Mouse (Mus musculus): Measurements from ENCODE around the gene Cd5.

Cd5 gene

GRCm38 (mm10) chr19:10758708-10759107 is 19.9 kb upstream of the Cd5 start:
- DNase-seq (ENCODE audit: low read depth, low spot score), result no peak

- DNase-seq (ENCODE audit: low read depth, low spot score), result no peak
Observed at GRCm38 (mm10) chr19:10757526-10757925, 18.7 kb upstream of the Cd5 start.

DNA sequence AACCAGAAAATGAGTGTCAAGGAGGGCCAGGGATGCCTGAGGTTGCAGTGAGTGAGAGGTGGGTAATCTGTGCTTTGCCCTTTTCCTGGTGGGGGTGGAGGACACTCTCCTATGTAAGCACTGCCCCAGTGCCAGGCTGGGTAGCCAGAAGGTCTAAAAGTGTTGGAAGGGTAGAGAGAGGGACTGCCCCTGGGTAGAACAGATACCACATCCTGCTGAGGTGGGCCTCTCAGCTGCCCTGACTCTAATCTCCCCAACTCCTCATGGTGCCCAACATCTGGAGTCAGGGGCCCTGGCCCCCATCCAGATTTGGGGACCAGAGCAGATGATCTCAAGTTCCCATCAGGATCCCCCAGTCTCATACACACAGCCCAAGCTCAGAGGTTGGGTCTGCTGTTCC is 18.3 kb upstream of the Cd5 start:
- DNase-seq (ENCODE audit: low read depth, low spot score), result peak; percentile 64

- peak; percentile 59 for DNase-seq (ENCODE audit: low read depth, low spot score)
Observed at GRCm38 (mm10) chr19:10752646-10753045, 13.8 kb upstream of the Cd5 start.

- peak; percentile 58 for DNase-seq (ENCODE audit: low read depth, low spot score)
Observed at GRCm38 (mm10) chr19:10752106-10752505, 13.3 kb upstream of the Cd5 start.

GRCm38 (mm10) chr19:10751607-10752006 is 12.8 kb upstream of the Cd5 start:
- peak; percentile 62 for DNase-seq (ENCODE audit: low read depth, low spot score)

GRCm38 (mm10) chr19:10750161-10750560 is 11.4 kb upstream of the Cd5 start:
- DNase-seq (ENCODE audit: low read depth, low spot score), result peak; percentile 54

GRCm38 (mm10) chr19:10749295-10749694 is 10.5 kb upstream of the Cd5 start:
- DNase-seq (ENCODE audit: low read depth, low spot score), result peak; percentile 33

DNA sequence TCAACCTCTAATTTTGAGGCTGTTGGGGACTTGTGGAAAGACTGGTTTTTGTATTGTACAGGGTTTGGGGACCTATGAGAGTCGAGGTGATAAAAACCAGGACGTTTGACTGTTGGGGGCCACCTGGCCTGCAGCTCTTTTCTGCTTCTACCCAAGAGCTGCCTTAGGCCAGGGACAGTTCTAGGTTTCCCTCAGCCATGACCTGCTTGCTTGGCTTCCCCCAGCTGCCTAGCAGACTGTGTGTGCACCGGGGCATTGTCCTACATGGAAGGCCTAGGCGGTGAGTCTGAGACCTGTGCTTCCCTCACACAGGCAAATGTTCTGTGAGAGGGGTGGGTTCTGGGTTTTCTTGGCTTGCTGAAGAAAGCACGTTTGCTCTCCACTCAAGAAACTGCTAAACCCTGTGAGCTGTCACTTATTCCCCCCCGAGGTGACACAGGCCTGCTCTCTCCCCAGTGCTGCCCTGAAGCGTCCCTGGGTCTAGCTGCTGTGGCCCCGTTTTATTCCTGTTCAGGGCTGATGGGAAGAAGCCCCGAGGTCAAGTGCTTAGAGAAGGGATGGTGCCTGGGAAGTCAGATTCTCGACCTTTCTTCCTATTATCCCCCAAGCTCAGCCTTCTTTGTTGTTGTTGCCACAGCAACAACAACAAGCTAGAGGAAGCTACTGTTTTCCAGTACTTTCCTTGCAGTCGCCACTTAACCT is 9.8 kb upstream of the Cd5 start:
- DNase-seq (ENCODE audit: low read depth, low spot score), result peak; percentile 51

- peak; percentile 87 for DNase-seq (ENCODE audit: low read depth, low spot score)
Observed at GRCm38 (mm10) chr19:10747718-10748117, 8.9 kb upstream of the Cd5 start.

DNA sequence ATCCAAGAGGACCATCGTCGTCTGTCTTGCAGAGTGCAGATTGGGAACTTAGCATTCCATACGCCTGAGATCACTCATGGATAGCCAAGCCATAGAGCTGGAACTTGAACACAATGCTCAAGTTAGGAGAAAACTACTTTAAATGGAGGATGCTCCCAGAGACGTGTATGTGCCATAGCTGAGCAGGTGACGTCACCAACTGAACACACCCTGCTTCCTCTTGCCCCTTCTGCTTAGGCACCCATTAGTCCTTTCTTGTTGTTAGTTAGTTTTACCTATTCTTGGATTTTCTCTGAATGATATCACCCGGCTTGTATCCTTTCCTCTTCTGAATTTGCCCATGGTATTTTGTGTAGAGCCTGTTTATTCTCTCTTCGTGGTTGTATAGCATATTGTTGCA is 8.4 kb upstream of the Cd5 start:
- DNase-seq (ENCODE audit: low read depth, low spot score), result peak; percentile 82

DNA sequence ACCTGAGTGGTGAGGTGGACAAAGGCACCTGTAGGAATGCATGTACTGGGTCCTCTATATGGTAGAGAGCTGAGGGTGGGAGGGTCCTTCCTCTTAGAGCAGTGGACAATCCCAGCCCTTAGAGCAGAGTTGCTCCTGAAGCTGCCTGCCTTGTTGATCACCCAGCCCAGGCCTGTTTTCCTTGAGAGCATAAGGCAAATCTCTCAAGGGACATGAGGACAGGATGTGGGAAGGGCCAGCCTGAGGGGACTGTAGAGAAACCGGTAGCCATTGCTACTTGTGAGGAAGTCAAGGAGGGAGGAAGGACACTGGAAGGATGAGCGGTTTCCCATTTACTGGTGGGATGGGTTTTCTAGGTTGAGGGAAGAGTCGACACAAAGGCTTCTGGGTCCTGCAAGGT is 3.8 kb upstream of the Cd5 start:
- peak; percentile 44 for DNase-seq (ENCODE audit: low read depth, low spot score)

DNA sequence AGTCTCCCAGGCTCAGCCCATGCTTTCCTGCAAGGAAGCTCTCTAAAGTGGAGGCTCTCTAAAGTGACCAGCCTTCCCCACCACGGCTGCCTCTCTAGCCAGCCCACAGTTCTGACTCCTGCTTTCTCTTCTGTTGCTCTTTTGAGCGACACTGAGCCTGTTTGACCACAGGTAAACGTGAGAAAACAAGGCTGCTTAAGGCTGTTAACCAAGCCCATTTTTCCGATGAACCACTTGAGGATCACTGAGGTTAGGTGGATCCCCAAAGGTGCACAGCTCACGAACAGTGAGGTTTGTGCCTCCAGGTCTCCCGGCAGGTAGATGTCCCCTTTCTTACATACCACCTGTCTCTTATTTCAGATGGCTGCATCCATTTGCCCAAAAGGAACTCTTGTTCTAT is 3.3 kb upstream of the Cd5 start:
- peak; percentile 67 for DNase-seq (ENCODE audit: low read depth, low spot score)

DNA sequence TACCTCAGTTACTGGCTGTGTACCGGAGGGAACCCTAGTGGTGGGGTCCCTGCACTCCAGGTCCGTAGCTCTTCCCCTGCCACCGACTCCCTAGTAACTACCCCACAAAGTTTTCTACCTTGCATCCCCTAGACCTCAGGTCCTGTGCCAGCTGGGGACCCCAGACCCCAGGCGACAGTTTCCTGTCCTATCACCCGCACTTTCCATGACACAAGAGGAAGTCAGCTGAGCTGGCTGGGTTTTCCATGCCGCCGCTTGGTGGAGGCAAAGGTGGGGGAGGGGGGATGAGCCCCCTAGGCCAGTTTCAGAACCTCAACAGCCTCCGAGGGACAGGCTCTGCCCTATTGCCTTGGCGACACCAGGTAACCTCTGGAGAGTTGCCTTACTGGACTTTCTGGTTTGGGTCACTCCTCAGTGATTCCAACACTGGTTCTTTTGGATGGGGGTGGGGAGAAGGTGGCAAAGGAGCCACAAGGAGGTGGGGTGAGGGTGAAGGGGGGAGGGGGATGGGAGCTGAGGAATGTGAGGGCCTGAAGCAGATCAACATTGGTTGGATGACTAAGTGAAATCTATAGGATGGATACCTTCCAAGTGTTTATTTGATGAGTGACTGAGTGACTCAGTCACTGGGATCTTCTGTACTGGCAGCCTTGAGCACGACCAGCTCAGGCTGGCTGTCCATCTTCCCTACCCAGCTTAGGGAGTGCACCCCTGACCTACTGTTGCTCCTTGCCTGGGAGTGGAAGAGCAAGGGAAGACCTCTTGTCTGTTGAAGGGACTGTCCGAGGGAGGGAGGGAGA is 2.0 kb upstream of the Cd5 start:
- peak; percentile 89 for DNase-seq (ENCODE audit: low read depth, low spot score)

GRCm38 (mm10) chr19:10739916-10740315 is 1.1 kb upstream of the Cd5 start:
- DNase-seq (ENCODE audit: low read depth, low spot score), result peak; percentile 66

- DNase-seq (ENCODE audit: low read depth, low spot score), result peak; percentile 40
Observed at GRCm38 (mm10) chr19:10738038-10738437, 764 bp downstream of the Cd5 start.

DNA sequence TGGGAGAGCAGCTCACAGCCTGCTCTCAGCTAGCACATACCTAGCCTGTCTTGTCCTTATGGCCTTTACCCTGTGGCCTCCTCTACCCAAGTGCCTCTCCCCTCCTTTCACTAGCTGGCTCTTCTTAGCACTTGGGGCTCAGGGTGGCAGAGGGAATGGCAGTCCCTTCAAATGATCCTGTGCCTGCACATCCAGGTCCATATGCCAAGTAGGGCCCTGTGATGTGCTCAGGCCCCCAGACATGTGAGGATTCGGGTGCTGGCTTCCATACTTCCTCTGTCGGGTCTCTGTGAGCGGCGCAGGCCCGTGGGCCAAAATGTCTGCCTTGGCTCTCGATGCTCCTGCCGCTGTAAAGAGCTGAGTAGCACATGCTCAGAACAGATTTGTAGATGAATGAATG is 2.9 kb downstream of the Cd5 start:
- DNase-seq (ENCODE audit: low read depth, low spot score), result peak; percentile 53

- no peak for DNase-seq (ENCODE audit: low read depth, low spot score)
Observed at GRCm38 (mm10) chr19:10735061-10735460, 3.7 kb downstream of the Cd5 start.

- peak; percentile 54 for DNase-seq (ENCODE audit: low read depth, low spot score)
Observed at GRCm38 (mm10) chr19:10734554-10734953, 4.2 kb downstream of the Cd5 start.

GRCm38 (mm10) chr19:10733501-10734127 is 5.2 kb downstream of the Cd5 start:
- no peak for DNase-seq (ENCODE audit: low read depth, low spot score)

DNA sequence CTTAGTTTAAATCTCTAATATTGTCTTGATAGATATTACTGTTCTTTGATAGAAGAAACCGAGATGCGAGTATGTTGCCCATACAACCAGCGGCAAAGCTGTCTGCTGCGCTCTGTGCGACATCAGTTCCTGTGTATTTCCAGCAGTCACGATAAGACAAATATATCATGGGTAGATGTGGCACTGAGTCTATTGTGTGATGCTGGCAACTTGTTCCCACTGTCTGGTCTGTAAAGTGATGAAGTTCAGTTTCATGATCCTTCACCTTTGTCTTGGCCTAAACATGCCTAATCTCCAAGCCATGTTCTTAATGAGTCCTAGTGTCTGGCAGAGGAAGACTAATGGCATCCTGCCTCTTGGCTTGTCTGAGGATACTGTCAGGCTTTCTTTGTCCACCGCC is 6.1 kb downstream of the Cd5 start:
- peak; percentile 64 for DNase-seq (ENCODE audit: low read depth, low spot score)

DNA sequence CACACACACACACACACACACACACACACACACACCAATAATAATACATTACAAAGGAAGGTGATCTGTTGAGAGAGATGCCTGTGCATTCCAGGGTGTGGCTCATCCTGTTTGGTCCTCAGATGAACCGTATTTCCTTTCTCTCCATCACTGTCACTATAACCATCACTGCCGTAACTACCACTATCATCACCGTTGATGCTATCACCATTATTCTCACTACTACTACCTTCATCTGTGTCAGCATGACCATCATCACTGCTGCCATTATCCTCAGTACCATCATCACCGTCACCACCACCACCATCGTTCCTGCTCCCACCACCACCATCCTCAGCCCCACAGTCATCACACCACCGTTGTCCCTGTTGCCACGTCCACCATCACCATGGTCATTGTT is 6.8 kb downstream of the Cd5 start:
- DNase-seq (ENCODE audit: low read depth, low spot score), result peak; percentile 82

DNA sequence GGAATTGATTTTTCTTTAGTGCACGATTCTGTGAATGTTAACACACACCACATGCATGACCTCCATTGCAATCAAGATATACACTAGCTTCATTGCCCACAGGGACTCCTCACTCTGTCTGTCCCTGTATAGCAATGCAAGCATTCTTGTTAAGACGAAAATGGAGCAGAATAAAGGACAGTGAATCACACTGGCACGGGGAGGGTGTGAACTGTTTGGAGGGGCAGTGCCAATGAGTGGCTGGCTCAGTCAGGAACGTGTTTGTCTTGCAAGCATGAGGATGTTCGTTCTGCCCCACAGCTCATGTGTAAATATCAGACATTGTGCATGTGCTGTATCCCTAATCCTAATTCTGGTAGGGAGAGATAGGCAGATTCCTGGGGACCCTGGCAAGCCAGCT is 8.3 kb downstream of the Cd5 start:
- no peak for DNase-seq (ENCODE audit: low read depth, low spot score)

All from CD4-positive, CD25-positive, alpha-beta regulatory T cell, adult 2 months (primary cell).